Mouse (Mus musculus) urinary bladder, adult 2 months (tissue): ENCODE measurements at regions not wholly inside any gene's neighbourhood (a gene's known extent, or its start where the extent isn't known, plus 50 kb on each side); places are given as distances from the start of the nearest gene placed in this dataset.
"Not testable (repeated sequence)": the region's sequence is repeated elsewhere in the genome, so short reads cannot be mapped to it uniquely, and the experiment has no call there.

Experiments
- DNase-seq: peaks from one replicate; pipeline ENCODE4 v3.0.0; 2022; ENCODE audit warnings: low spot score

- no peak for DNase-seq
These were observed 351.5 kb downstream of the Fut8 start for GRCm38 (mm10) chr12:77589416-77589815.

- DNase-seq = no peak
These were observed 356.2 kb downstream of the Fut8 start for GRCm38 (mm10) chr12:77594092-77594491.

DNA sequence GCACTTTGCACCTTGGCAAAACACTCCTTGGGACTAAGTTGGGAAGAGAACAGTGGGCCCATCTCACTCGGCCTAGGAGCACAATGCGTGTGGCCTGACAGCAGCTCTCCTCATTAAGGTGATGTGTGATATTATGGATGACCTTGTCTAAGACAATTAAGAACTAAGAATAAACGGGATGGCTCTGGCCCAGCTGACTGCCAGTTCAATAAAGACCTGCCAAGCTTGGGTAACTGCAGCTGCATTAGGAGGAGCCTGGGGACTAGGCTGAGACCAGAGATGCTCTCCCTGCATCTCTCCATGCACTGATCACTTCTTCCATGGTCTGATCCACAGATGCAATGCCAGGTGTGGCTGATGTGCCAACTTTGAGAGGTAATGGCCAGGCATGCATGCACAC is 356.7 kb downstream of the Fut8 start:
- no peak for DNase-seq

- no peak for DNase-seq
These were observed 357.9 kb downstream of the Fut8 start for GRCm38 (mm10) chr12:77595821-77596220.

- DNase-seq = no peak
These were observed 358.8 kb downstream of the Fut8 start for GRCm38 (mm10) chr12:77596676-77597075.

- no peak for DNase-seq
These were observed 359.9 kb downstream of the Fut8 start for GRCm38 (mm10) chr12:77597627-77598333.

GRCm38 (mm10) chr12:77598334-77598715 is 360.4 kb downstream of the Fut8 start:
- no peak for DNase-seq

- no peak for DNase-seq
These were observed 361.5 kb downstream of the Fut8 start for GRCm38 (mm10) chr12:77599391-77599790.

DNA sequence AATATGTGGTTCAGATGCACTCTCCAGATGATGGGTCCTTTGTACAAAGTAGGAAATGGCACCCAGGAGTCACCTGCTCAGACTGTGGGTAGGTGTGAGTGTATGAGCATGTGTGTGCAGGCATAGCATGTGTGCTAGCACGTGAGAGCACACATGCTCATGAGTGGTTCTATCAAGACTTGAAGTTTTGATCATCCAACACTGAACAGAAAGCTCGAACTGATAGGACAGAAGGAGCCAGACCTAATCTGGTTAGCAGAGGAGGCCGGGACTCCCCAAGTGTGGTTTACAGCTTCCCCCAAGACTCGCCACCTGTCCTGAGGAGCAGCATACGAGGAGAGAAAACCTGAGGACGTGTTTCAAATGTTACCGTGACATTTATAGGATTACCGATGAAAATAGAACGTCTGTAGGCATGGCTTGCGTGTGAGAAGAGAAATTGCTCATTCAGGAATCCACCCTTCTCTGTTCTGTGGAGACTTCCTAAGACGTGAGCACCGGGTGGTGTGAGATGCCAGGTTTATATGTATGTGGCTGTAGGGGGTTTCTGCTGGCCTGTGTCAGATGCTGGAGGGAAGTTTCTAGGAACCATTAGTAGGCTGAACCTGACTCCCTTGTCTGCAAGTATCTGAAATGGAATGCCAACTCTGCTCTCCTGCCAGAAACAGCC is 366.0 kb downstream of the Fut8 start:
- DNase-seq = no peak

- DNase-seq = no peak
These were observed 379.6 kb downstream of the Fut8 start for GRCm38 (mm10) chr12:77617552-77617951.

- no peak for DNase-seq
These were observed 384.3 kb downstream of the Fut8 start for GRCm38 (mm10) chr12:77622243-77622642.

DNA sequence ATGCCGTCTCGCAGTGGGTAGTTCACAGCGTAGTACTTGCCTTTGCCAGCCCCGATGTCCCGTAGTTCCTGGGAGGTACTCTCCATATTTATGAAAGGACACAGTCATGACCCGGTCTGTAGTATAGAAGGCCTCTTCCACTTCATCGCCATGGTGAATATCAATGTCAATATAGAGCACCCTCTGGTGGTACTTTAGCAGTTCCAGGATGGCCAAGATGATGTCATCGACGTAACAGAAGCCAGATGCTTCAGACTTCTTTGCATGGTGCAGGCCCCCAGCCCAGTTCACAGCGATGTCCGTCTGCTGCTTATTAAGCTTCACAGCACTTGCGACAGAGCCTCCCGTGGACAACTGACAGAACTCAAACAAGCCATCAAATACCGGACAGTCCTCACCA is 386.4 kb downstream of the Fut8 start:
- DNase-seq = not testable (repeated sequence)

- DNase-seq = no peak
These were observed 390.5 kb downstream of the Fut8 start for GRCm38 (mm10) chr12:77628358-77628850.

DNA sequence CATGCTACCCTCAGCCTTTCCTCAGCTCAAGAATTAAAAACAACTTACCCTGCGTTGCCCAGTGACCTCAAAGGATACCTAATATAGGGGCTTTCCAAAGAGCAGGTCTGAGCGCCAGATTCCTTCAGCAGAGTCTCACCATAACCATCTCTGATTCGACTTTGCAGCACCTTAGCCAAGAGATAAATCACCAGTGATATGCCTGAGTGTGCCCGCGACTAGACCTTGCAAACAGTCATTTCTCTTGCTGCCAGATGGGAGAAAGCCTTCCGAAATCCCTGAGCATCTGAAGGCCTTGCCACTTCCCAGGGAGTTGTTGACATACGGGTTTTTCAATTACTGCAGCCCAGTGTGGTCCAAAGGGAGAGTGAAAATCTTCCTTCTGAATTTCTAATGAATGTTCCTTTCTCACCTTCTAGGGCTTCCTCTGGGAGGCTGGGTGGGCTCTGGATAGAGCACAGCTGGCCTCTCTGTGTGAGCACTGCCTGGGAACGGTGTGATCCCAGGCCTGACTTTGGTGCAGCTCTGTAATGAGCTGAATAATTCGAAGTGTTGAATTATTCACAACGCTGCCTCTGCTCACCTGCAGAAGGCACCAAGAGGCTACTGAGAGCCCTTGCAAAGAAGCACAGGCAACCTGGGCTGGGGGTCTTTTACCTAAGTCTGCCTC is 396.2 kb downstream of the Fut8 start:
- no peak for DNase-seq

DNA sequence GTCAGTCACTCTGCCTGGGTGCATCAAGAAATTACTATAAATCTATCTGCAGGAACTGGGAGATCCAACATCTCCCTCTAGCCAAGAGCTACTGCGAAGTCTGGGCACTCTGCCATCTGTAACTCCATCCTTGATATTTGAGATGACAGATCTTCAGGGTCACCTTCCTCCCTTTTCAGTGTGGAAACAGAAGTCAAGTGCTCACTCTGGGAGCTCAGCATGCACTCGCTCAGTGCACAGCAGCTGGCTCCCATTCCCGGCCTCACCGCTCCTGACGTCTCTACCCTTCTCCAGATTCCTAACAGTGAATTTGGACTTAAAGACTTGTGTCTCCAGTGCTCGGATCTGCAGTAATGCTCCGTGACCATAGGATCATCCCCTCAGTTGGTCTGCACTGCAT is 400.3 kb downstream of the Fut8 start:
- DNase-seq = no peak

DNA sequence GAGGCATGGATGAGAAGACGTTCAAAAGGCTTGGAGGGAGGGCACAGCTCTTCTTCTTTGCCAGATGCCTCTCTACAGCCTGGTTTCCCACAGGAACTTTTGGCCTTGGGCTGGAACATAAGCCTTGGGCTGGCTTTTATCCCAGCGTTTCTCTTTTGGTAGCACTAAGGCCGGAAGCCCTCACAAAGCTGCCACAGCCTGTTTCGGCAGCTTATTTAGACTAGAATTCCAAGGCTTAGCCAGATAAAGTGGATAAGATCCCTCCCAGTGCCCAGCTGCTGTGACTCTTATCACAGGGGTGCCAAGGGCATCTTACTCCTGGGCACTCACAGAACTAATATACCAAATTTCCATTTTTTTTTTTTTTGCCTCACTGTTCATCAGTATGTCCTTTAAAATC is 404.4 kb downstream of the Fut8 start:
- DNase-seq = no peak

DNA sequence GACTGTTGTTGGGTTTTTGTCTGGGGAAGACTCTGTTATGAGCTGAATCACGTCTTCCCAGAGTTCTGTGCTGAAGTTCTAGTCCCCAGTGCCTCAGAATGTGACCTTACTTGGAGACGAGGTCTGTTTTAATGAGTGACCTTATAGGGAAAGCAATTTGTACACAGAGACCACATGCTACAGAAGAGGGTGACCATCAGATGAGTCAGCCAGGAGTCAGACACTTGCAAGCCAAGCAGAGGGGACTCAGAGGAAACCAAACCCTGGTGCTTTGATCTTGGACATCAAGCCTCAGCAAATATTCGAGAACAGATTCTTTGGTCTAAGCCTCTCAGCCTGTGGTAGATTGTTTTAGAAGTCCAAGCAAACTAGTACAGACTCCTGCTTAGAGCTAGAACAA is 409.9 kb downstream of the Fut8 start:
- no peak for DNase-seq

- DNase-seq = no peak
These were observed 416.4 kb downstream of the Fut8 start for GRCm38 (mm10) chr12:77654282-77654681.

- no peak for DNase-seq
These were observed 419.1 kb downstream of the Fut8 start for GRCm38 (mm10) chr12:77657060-77657459.

- DNase-seq = no peak
These were observed 420.0 kb downstream of the Fut8 start for GRCm38 (mm10) chr12:77657878-77658277.

DNA sequence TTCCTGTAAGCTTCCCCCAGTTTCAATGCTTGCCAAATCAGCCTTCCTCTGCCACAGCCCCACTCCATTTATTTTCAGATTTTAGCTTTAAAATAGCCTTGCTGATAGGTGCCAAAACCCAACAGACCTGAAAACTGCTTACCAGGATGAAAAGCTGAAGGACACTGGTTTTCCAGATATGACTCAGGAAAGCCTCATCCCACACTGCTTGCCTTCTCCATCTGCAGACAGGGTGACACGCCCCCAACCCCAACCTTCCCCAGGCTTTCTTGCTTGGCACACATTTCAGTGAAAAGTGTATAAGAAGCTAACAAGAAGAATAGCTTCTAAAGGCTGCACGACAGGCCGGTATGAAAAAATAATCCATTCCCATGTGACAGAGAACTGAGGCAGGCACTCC is 425.3 kb downstream of the Fut8 start:
- DNase-seq = no peak

GRCm38 (mm10) chr12:77663665-77664374 is 425.9 kb downstream of the Fut8 start:
- DNase-seq = no peak
